Mouse (Mus musculus) embryonic stem cell, embryonic (primary cell): ENCODE results near the gene Sema4f.

Experiments used
- CTCF ChIA-PET, 4 experiments: fragments of 300-600 bp in 2 of 4; fragments of 350-600 bp in 2 of 4; sonication (Branson Sonifier 250); formaldehyde crosslinking; loops; one replicate each; lab custom pipeline; 2022; ENCODE audit warnings: inconsistent platforms in 2 of 4; lab: Charles Lee
- POLR2A ChIA-PET, 4 experiments: fragments of 300-600 bp in 2 of 4; fragments of 350-600 bp in 2 of 4; sonication (Branson Sonifier 250); formaldehyde crosslinking; loops; one replicate each; lab custom pipeline; 2022; ENCODE audit warnings: antibody characterized with exemption in 4 of 4, inconsistent platforms in 1 of 4; lab: Charles Lee

Gene Sema4f

DNA sequence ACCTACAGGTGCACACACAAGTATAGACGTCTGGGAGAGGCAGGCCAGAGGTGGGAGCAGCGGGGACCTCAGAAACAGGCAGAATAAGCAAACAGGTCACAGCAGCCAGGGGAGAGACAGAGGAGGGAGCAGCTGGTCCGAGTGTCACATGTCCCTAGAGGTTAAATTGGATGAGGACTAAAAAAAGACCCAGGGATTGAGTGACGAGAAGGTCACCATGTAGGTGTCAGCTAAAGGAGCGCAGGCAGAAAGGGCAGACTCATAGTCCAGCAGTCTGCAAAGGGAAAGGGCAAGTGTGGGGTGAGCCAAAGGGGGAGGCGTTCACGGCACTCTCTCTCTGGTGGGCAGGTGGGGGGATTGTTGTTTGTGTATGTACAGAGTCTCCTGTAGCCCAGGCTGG is 77.1 kb downstream of the Sema4f start:
- ChIA-PET POLR2A (interaction anchor here (0.6 to 2.7 kb wide), 37 partner anchors 8 to 371 kb away, joined by 3 to 21 read pairs (median 4); partner anchors contain the start of genes Hk2 (in 2 of the 4), Aup1 (in 1 of the 4), Pole4 (in 1 of the 4) and Sema4f (in 1 of the 4)), CTCF (interaction anchor here in 3 of 4 experiments (0.7 to 1.1 kb wide), 4 partner anchors 10 to 139 kb away, joined by 3 to 9 read pairs (median 4); no protein-coding TSS in a partner anchor)

DNA sequence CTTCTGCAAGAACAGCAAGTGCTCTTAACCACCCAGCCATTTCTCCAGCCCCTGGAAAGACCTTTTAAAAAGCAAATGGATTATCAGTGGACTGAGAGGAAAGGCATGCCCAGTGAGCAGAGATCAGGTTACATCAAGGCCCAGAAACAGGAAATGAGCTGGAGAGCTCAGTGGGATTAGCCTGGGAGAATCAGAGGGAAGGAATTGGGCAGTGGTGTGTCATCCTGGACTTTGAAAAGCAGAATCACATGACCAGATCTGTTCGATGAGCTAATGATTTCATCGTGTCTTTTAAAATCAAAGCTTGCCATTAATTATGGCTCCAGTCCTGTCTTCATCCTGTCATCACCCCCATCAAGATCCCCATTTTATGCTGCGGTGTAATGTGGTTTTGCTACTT is 77.5 kb downstream of the Sema4f start:
- ChIA-PET CTCF (interaction anchor here in 2 of 4 experiments (0.7 to 1.1 kb wide), 4 partner anchors 10 to 138 kb away, joined by 3 to 9 read pairs (median 4); partner anchors contain the start of gene M1ap (in 1 of the 2)), POLR2A (interaction anchor here in 3 of 4 experiments (0.6 to 2.7 kb wide), 34 partner anchors 9 to 370 kb away, joined by 3 to 21 read pairs (median 4); partner anchors contain the start of genes Hk2 (in 2 of the 3), Aup1 (in 1 of the 3), Pole4 (in 1 of the 3) and Sema4f (in 1 of the 3))
